Mouse (Mus musculus) liver, embryonic 15.5 days (tissue): ENCODE results near the gene Nudt9. TPM values are rescaled to one million over a fixed set of nuclear protein-coding genes. Genes with fewer than 3 reads are reported as not detected.

Experiments used
- ATAC-seq: fragments of 200-750 bp; cut with Nextera tagmentation; 2 replicates; pipeline ENCODE4 v1.8.0; 2017; ENCODE audit warnings: moderate number of reproducible peaks, mild to moderate bottlenecking, moderate library complexity; ENCODE audit not compliant: insufficient read depth
- H3K27ac ChIP-seq: fragments of 300-500 bp; sonication (generic); replicated peaks from 2 replicates; pipeline ENCODE4 v1.5.1; 2015; ENCODE audit warnings: mild to moderate bottlenecking, inconsistent platforms
- H3K27me3 ChIP-seq: fragments of 300-500 bp; sonication (generic); 2 replicates; pipeline ENCODE4 v1.6.1; 2015; ENCODE audit warnings: mild to moderate bottlenecking, inconsistent platforms
- H3K36me3 ChIP-seq: fragments of 300-500 bp; sonication (generic); replicated peaks from 2 replicates; pipeline ENCODE4 v1.6.1; 2015; ENCODE audit warnings: moderate library complexity, mild to moderate bottlenecking, inconsistent platforms
- H3K4me1 ChIP-seq: fragments of 300-500 bp; sonication (generic); replicated peaks from 2 replicates; pipeline ENCODE4 v1.6.1; 2015; ENCODE audit warnings: inconsistent platforms
- H3K4me2 ChIP-seq: fragments of 300-500 bp; sonication (generic); 2 replicates; pipeline ENCODE4 v1.6.1; 2015; ENCODE audit warnings: moderate library complexity, mild to moderate bottlenecking, inconsistent platforms
- H3K4me3 ChIP-seq: fragments of 300-500 bp; sonication (generic); replicated peaks from 2 replicates; pipeline ENCODE4 v1.5.1; 2015; ENCODE audit warnings: mild to moderate bottlenecking, inconsistent platforms
- H3K9ac ChIP-seq: fragments of 300-500 bp; sonication (generic); 2 replicates; pipeline ENCODE4 v1.6.1; 2015; ENCODE audit warnings: moderate library complexity, mild to moderate bottlenecking, inconsistent platforms
- H3K9me3 ChIP-seq: fragments of 300-500 bp; sonication (generic); replicated peaks from 2 replicates; pipeline ENCODE4 v1.6.1; 2016; ENCODE audit warnings: inconsistent platforms
- WGBS: fragments of 180-500 bp; shearing (Covaris S2); methylation state at CpG from one replicate; pipeline ENCODE4 v1.1.7; 2015; ENCODE audit warnings: mixed read lengths; ENCODE audit not compliant: insufficient replicate concordance; 5-methylcytosine and 5-hydroxymethylcytosine counted together
- polyA plus RNA-seq: library from polyadenylated mRNA; unstranded; fragments of >200 nt; fragmentation: Nextera tagmentation; extraction: Ambion mirVana; gene quantifications from 2 replicates; pipeline ENCODE4 v1.2.1, GENCODE M21; 2015

The Nudt9 gene
- polyA plus RNA-seq: 69.4 and 69.6 TPM in 2 replicates

DNA sequence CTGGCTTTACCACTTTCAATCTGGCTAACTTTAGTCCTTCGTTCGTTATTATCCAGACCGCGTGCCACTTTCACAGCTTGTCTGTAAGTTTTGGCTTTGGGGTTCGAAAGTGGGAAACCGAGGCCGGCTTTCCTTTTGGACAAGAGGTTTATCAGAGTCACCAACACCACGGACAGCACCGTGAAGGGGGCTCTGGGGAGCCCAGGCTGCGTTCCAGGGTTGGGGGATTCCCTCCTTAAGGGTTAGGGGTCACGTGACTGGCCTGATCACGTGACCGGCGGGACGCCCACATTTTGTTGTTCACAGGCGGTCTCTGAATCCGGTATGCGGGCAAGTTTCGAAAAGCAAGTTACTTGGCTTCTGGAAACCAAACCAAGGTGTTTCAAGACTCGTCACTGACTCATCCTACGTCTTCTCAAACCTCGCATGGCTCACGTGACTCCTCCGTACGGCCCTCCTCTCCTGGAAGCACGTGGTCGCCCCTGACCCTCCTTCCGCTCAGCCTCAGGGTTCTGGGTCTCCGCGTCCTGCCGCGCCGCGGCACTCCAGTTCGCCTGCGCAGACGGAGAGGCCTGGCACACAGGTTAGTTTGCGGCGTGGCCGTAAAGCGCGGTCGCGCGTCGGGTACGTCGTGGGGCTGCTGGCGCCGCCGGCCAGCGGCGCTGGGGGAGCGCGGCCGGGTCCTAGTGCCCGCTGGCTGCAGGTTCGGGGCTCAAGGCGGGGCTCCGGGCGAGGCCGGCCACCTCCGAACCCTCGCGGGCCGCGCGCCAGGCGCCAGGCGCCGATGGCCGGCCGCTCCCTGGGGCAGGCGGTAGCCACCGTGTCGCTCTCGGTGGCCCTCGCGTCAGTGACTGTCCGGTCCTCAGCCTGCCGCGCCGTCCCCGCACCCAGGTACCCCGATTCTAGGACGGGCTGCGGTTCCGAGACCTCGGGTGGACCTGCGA lies at the start of gene Nudt9:
TSS of gene Nudt9 (plus strand) at position 51 of the 944 bp plus-strand sequence.
- ATAC-seq: peak; percentile 92
- H3K4me2 ChIP-seq: peak within 1 kb of the TSS; percentile 90
- H3K27me3 ChIP-seq: no peaks in the 10 kb centered on the region
- peaks cover 54% of the 10 kb centered on the region for H3K4me1 ChIP-seq
- H3K36me3 ChIP-seq: peaks cover 17% of the 10 kb centered on the region
- peak within 1 kb of the TSS; percentile 97 for H3K9ac ChIP-seq
- peak within 1 kb of the TSS; percentile 91 for H3K4me3 ChIP-seq
- peak within 1 kb of the TSS; percentile 96 for H3K27ac ChIP-seq
- no peaks in the 10 kb centered on the region for H3K9me3 ChIP-seq
- WGBS: 3% methylated on average over 85 of the region's 90 CpGs

DNA sequence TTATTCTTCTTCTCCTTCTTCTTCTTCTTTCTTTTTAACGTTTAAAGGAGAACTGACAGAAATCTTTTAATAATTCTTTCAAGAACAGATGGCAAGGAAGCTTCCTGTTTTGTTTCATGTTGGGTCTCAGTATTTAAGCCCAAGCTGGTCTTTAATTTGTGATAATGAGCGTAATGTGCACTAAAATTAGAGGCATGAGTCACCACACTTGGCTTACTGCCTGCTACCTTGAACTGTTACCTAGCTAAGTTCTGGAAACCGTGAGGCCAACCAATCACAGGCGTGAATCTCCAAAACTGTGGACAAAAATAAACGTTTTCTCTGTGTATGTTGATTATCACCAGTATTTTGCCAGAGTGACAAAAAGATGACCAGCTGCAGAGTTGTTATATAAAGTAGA lies 47.4 kb upstream of the Nudt9 start:
- no peak overlapping the region for H3K9ac ChIP-seq
- H3K36me3 ChIP-seq: no peaks in the 10 kb centered on the region
- WGBS: 47% methylated on average over 5 of the region's 5 CpGs
- ATAC-seq: no peak
- no peak overlapping the region for H3K4me3 ChIP-seq
- H3K27me3 ChIP-seq: no peaks in the 10 kb centered on the region
- H3K4me1 ChIP-seq: peaks cover 20% of the 10 kb centered on the region
- H3K9me3 ChIP-seq: no peaks in the 10 kb centered on the region
- H3K4me2 ChIP-seq: no peak overlapping the region
- H3K27ac ChIP-seq: no peak overlapping the region

DNA sequence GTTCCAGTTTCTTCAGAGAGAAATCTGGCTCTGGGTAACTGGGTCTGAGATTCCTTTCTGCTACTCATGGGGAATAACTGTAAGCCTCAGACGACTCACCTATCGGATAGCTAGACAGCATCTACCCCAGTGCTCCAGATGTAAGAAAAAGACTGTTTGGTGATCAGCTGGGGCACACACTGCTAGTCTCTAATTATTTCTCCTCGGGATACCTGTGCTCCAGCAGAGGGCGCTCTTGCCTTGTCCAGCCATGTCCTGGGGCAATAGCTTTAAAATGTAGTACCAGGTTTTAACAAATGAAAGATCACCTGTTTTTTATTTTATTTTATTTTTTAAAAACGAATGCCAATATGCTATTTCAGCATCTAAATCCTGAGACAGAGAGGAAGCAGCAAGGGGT lies 46.4 kb upstream of the Nudt9 start:
- 7% methylated on average over 5 of the region's 5 CpGs for WGBS
- Histone ChIP-seq H3K9ac (no peak overlapping the region), H3K27ac (no peak overlapping the region), H3K4me1 (peaks cover 18% of the 10 kb centered on the region), H3K4me3 (no peak overlapping the region), H3K27me3 (no peaks in the 10 kb centered on the region), H3K36me3 (no peaks in the 10 kb centered on the region), H3K4me2 (no peak overlapping the region), H3K9me3 (no peaks in the 10 kb centered on the region)
- no peak for ATAC-seq

DNA sequence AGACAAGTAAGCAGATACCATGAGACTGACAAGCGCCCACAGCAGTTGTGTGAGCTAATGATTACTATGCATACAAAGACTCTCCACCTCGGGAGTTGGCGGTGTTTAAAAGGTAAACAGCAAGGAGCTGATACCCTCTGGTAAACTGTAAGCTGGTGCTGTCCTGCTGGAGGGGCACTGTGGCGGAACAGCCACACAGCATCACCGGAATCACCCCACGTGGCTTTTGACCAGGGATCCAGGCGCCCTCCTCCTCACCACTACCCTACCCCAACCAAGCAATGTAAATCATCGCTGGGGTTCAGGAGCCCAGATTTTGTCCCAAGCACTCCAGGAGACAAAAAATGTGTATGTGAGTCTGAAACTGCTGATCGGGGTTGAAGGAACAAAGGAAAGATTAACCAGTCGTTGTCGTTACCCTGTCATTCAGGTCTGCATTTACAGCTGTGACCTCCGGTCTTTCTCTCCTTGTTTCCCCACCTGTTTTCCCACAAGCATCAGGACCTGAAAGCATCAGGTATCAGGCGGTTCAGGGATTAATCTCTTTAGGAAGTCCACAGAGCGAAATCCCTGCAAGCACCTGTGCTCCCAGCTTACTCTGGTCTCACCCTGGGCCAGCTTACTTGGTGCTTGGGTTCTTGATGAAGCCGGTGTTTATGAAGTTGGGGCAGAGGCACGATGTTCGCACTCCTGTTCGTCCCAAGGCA lies 43.4 kb upstream of the Nudt9 start:
- no peaks in the 10 kb centered on the region for H3K9me3 ChIP-seq
- H3K4me2 ChIP-seq: peak overlapping the region; percentile 16
- 64% methylated on average over 18 of the region's 18 CpGs for WGBS
- peak overlapping the region; percentile 6 for H3K27ac ChIP-seq
- peak; percentile 53 for ATAC-seq
- H3K9ac ChIP-seq: no peak overlapping the region
- no peaks in the 10 kb centered on the region for H3K27me3 ChIP-seq
- peaks cover 9% of the 10 kb centered on the region; the same call in 1 of the 2 replicates for H3K4me1 ChIP-seq
- 0 out of 2 replicates have a peak, but pooled peaks cover 4% of the 10 kb centered on the region for H3K36me3 ChIP-seq
- H3K4me3 ChIP-seq: no peak overlapping the region

DNA sequence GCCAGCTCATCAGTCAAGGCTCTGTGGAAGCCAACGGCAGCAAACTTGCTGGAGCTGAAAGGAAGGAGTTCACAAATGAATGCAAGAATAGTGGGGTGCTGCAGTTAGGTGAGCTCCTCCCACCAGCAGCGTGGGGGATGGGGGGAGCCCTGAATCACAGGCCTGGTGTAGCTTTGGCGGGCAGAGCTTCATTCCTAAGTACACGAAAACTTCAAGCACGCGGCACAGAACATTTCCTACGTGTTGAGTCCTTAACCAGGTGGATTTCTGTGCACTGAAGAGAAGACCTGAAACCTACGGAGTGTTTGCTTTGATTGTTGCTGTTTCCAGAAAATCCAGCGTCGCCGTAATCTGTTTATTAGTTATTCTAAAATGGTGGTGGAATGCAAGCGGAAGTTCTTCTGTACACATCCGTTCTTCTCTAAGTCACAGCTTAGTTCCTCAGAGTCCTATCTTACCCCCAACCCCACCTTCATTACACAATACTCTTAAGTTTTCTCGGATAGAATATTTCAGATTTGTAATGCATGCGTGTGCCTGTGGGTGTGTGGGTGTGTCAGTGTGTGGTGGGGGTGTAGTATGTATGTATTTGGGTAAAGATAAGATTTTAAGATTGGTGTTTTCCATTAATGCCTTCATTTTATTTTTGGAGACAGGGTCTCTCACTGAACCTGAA lies 42.7 kb upstream of the Nudt9 start:
- no peak for ATAC-seq
- peaks cover 9% of the 10 kb centered on the region; the same call in 1 of the 2 replicates for H3K4me1 ChIP-seq
- WGBS: 61% methylated on average over 15 of the region's 15 CpGs
- no peak overlapping the region for H3K4me3 ChIP-seq
- peak overlapping the region; percentile 16 for H3K4me2 ChIP-seq
- H3K9me3 ChIP-seq: no peaks in the 10 kb centered on the region
- peak overlapping the region; percentile 6; the same call in 1 of the 2 replicates for H3K27ac ChIP-seq
- no peak overlapping the region for H3K9ac ChIP-seq
- H3K36me3 ChIP-seq: peaks cover 8% of the 10 kb centered on the region; the same call in 1 of the 2 replicates
- no peaks in the 10 kb centered on the region for H3K27me3 ChIP-seq

DNA sequence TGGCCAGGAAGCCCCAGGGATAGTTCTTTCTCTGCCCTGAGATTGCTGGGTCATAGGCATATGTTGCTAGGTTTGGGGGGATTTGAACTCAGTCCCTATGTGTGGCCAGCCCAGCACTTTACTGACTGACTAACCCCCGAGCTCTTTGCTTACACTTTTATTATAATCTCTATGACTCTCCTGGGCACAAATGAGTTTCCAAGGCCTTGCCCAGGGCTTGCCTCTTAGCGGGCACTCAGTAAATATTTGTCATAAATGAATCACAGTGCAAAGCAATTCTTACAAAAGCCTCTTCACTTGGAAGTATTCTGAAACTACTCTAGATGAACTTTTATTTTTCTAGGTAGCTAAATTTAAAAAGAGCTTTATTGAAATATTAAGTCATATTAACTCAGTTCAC lies 42.2 kb upstream of the Nudt9 start:
- Histone ChIP-seq H3K9ac (no peak overlapping the region), H3K27ac (no peak overlapping the region), H3K4me3 (no peak overlapping the region), H3K4me2 (no peak overlapping the region), H3K4me1 (peaks cover 9% of the 10 kb centered on the region; the same call in 1 of the 2 replicates), H3K36me3 (peaks cover 8% of the 10 kb centered on the region; the same call in 1 of the 2 replicates), H3K27me3 (no peaks in the 10 kb centered on the region), H3K9me3 (no peaks in the 10 kb centered on the region)
- ATAC-seq: no peak
- WGBS: 57% methylated on average over 2 of the region's 2 CpGs

DNA sequence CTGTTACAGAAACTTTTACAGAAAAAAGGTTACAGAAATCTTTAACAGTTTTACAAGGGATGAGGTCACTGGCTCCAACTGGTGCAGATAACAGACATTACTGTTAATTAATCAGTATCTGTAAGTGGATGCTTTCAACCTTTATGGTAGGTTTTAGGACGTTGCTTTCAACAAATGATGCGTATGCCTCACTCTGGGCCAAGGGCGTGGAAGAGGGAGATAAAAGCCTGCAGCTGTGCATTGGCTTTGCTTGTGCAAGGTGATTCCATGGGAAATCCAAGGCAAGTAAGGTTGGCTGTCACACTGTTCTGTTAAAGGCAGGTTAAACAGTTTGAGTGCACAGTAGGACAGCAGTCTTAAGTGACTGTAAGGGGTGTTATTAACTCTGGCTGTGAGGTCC lies 39.3 kb upstream of the Nudt9 start:
- WGBS: 48% methylated on average over 3 of the region's 3 CpGs
- ATAC-seq: no peak

DNA sequence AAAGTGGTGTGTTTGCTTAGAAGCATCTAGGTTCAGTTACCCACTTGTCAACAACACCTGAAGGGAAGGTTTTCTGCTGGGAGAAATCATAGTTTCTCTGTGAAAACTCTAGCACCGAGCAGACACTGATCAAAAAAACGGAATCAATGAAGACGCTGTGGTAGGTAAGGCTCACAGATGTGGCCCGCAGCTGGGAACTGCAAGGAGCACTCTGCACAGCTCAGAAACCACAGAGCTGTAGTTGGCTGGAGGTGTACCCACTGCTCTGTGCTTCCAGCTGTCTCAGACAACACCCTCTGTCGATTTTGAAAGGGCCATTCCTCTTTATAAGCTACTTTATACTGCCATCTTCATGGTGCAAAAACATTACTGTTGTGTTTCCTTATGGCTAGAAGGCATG lies 38.3 kb upstream of the Nudt9 start:
- Histone ChIP-seq H3K9me3 (no peaks in the 10 kb centered on the region), H3K4me2 (no peak overlapping the region), H3K27ac (no peak overlapping the region), H3K4me3 (no peak overlapping the region), H3K27me3 (no peaks in the 10 kb centered on the region), H3K4me1 (peaks cover 9% of the 10 kb centered on the region; the same call in 1 of the 2 replicates), H3K9ac (no peak overlapping the region), H3K36me3 (peaks cover 13% of the 10 kb centered on the region)
- WGBS: 71% methylated on average over 5 of the region's 5 CpGs
- no peak for ATAC-seq

More for the DNA sequence above, 39.3 kb upstream of the Nudt9 start:
- H3K9ac ChIP-seq: no peak overlapping the region
- H3K4me1 ChIP-seq: peaks cover 9% of the 10 kb centered on the region; the same call in 1 of the 2 replicates
- H3K9me3 ChIP-seq: no peaks in the 10 kb centered on the region
- no peak overlapping the region for H3K4me3 ChIP-seq
- no peaks in the 10 kb centered on the region for H3K27me3 ChIP-seq
- H3K4me2 ChIP-seq: no peak overlapping the region
- H3K27ac ChIP-seq: no peak overlapping the region
- peaks cover 13% of the 10 kb centered on the region for H3K36me3 ChIP-seq

DNA sequence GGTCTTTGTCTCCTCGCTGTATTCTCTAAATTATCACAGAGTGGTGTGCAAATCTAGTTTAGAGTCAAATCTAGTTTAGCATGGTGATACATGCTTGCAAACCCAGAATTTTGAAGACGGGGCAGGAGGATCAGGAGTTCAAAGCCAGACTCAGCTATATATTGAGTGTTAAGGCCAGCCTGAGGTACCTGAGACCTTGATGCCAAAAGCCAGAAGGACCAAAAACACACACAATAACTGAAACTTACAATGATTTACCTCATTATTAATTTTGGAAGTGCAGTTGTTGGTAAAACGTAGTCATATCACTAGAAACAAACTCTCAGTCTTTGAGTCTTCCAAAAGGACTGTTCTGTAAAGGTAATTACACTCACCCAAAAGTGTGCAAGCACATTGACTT lies 36.7 kb upstream of the Nudt9 start:
- H3K4me3 ChIP-seq: no peak overlapping the region
- no peaks in the 10 kb centered on the region for H3K4me1 ChIP-seq
- no peak overlapping the region for H3K27ac ChIP-seq
- peaks cover 13% of the 10 kb centered on the region for H3K36me3 ChIP-seq
- H3K27me3 ChIP-seq: no peaks in the 10 kb centered on the region
- no peak for ATAC-seq
- H3K9ac ChIP-seq: no peak overlapping the region
- WGBS: 76% methylated on average over 3 of the region's 3 CpGs
- no peaks in the 10 kb centered on the region for H3K9me3 ChIP-seq
- H3K4me2 ChIP-seq: no peak overlapping the region

DNA sequence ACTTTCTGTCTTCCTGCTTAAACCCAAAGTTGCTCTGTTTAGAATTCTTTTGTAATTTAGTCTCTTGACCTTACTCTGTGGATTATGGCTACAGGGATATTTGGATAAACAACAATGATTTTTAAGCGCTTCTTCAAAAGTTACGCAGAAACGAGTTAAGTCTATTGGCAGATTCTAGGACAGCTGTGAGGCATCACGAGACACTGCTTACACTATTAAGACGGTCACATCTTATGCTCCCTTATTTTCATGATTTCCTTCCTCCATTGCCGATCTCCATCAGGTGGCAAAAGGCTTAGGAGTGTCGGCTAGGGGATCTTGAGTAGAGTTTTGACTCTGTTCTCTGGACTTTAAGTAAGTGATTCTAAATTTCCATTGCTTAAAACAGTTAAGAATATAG lies 35.8 kb upstream of the Nudt9 start:
- 81% methylated on average over 7 of the region's 7 CpGs for WGBS
- H3K27me3 ChIP-seq: no peaks in the 10 kb centered on the region
- H3K4me1 ChIP-seq: no peaks in the 10 kb centered on the region
- H3K9ac ChIP-seq: no peak overlapping the region
- no peak overlapping the region for H3K4me2 ChIP-seq
- H3K9me3 ChIP-seq: no peaks in the 10 kb centered on the region
- H3K4me3 ChIP-seq: no peak overlapping the region
- ATAC-seq: no peak
- H3K27ac ChIP-seq: no peak overlapping the region
- H3K36me3 ChIP-seq: peaks cover 12% of the 10 kb centered on the region

DNA sequence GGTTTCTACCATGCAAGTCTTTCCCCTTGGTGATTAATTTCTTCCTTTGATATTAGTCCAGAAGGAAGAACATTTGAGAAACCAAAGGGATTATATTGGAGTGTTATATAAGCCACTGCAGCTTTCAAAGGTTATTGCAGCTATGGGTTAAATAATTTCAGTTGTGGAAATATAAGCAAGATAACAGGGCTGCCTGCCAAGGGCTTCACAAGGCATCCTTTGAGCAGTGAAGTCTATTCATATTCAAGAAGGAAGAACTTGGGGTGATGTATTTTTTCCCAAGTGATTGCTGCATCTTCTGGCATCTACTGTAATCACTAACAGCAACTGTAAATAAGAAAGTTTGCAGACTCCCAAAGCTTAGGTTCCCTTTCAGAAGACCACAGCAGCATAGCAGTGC lies 34.7 kb upstream of the Nudt9 start:
- Histone ChIP-seq H3K4me2 (no peak overlapping the region), H3K9me3 (no peaks in the 10 kb centered on the region), H3K27me3 (no peaks in the 10 kb centered on the region), H3K36me3 (peaks cover 17% of the 10 kb centered on the region), H3K27ac (no peak overlapping the region), H3K4me1 (no peaks in the 10 kb centered on the region), H3K4me3 (no peak overlapping the region), H3K9ac (no peak overlapping the region)
- no peak for ATAC-seq
